Mouse (Mus musculus) bone marrow, adult 2 months (tissue): ENCODE data around the gene Serpini1. TPM values are rescaled to one million over a fixed set of nuclear protein-coding genes. Genes with fewer than 3 reads are reported as not detected.

Experiments used
- H3K27ac ChIP-seq: fragments of 200-500 bp; 2 replicates; pipeline ENCODE4 v1.5.1; 2012; ENCODE audit warnings: low read depth, mild to moderate bottlenecking, control low read depth, inconsistent platforms, low read length; ENCODE audit not compliant: control insufficient read depth, poor library complexity, insufficient read depth
- H3K4me1 ChIP-seq: fragments of 200-500 bp; 2 replicates; pipeline ENCODE4 v1.6.1; 2011; ENCODE audit warnings: low read length; ENCODE audit not compliant: control insufficient read depth, insufficient read depth
- H3K4me3 ChIP-seq: fragments of 200-500 bp; replicated peaks from 2 replicates; pipeline ENCODE3; 2011; ENCODE audit warnings: mild to moderate bottlenecking, low read depth, low read length, control low read depth; ENCODE audit not compliant: control insufficient read depth
- CTCF ChIP-seq: fragments of 200-500 bp; IDR thresholded peaks from 2 replicates; pipeline ENCODE4 v1.5.1; 2011; ENCODE audit warnings: low read length, control low read depth; ENCODE audit not compliant: control insufficient read depth, insufficient read depth
- POLR2A ChIP-seq: fragments of 200-500 bp; IDR thresholded peaks from 2 replicates; pipeline ENCODE4 v1.6.1; 2011; ENCODE audit warnings: low read depth, mild to moderate bottlenecking, control low read depth, low read length, borderline replicate concordance; ENCODE audit not compliant: control insufficient read depth
- WGBS: fragments of 180-500 bp; shearing (Covaris S2); methylation state at CpG from one replicate; pipeline ENCODE4 v1.1.7; 2018; 5-methylcytosine and 5-hydroxymethylcytosine counted together
- polyA plus RNA-seq: library from polyadenylated mRNA; stranded (reverse); fragments of >200 nt; gene quantifications from 2 replicates; pipeline ENCODE4 v1.2.4, GENCODE M21; 2011; ENCODE audit warnings: low replicate concordance; ENCODE audit not compliant: missing spikeins, insufficient read depth, insufficient read length

Gene Serpini1
- polyA plus RNA-seq, 1 experiment: 1.3 TPM

DNA sequence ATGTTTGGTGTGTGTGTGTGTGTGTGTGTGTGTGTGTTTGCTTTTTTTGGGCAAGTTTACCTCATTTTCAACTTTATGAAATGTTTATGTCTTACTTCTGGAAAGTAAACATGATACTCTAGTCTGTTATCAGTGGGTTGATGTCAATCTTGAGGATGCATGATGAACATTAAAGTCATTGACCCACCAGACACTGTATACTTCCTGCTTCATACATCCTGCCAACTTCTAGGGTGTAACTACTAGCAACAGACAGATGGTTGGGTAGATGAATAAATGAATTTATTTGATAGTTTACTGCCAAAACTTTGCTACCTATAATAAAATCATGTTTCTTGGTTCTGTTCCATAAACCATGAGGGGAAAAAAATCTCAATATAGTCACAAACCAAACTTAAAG is 133.0 kb downstream of the Serpini1 start:
- H3K4me1 ChIP-seq: no peaks in the 10 kb centered on the region
- no peak overlapping the region for H3K4me3 ChIP-seq
- TF ChIP-seq CTCF: no peak
- no peak for TF ChIP-seq POLR2A
- no peak overlapping the region for H3K27ac ChIP-seq

GRCm38 (mm10) chr3:75692088-75692487 is 134.7 kb downstream of the Serpini1 start:
- no peak overlapping the region for H3K4me3 ChIP-seq
- TF ChIP-seq CTCF (no peak), POLR2A (no peak)
- H3K27ac ChIP-seq: no peak overlapping the region
- no peaks in the 10 kb centered on the region for H3K4me1 ChIP-seq
- WGBS: 0% methylated on average over 1 of the region's 1 CpGs

Other genes starting within 250 kb of the Serpini1 start
- not detected in 2 replicates for gene Wdr49, start 75.4 kb upstream of the Serpini1 start, polyA plus RNA-seq
- 34.4 and 45.9 TPM in 2 replicates for gene Pdcd10, start 691 bp upstream of the Serpini1 start, polyA plus RNA-seq
- not detected in 2 replicates for gene Gm29133, start 190.7 kb downstream of the Serpini1 start, polyA plus RNA-seq